ENCODE assay signal across 10 mouse cellular contexts in genomic region chr2:6876547-6876946, GRCm38 (mm10).
DNase-seq lines count a peak whose midpoint lies in the region; ATAC-seq and TF ChIP-seq lines count a peak whose summit lies in the region.
"Had no signal": no experiment of that assay in that cellular context is flagged by ENCODE, and none has a peak within 500 bp of the region (broad histone marks: within the 10 kb centered on the region; RNA-seq: fewer than 3 reads in every experiment).

No protein-coding gene starts in this region.

- no peak for ATAC-seq in hindbrain, embryonic 15.5 days (ENCODE audit: low FRiP score, low read depth)
- ATAC-seq in hindbrain, embryonic 11.5 days (ENCODE audit: low FRiP score), result no peak
- ATAC-seq in forebrain, embryonic 13.5 days, result no peak
- no peak for ATAC-seq in midbrain, embryonic 15.5 days (replicated peaks)
- ATAC-seq in erythroblast, adult 5-6 weeks (replicated peaks; ENCODE audit: low FRiP score, poor library complexity, severe bottlenecking), result no peak

- H3K9me3 ChIP-seq in hindbrain, embryonic 15.5 days, result no peaks in the 10 kb centered on the region
- H3K9me3 ChIP-seq in hindbrain, embryonic 11.5 days (ENCODE audit: control insufficient read depth, low read length), result no peaks in the 10 kb centered on the region
- no peaks in the 10 kb centered on the region; the same call in 1 of the 2 replicates for H3K9me3 ChIP-seq in forebrain, embryonic 13.5 days (replicated peaks)
- H3K9me3 ChIP-seq in midbrain, embryonic 15.5 days, result no peaks in the 10 kb centered on the region

- H3K4me1 ChIP-seq in hindbrain, embryonic 15.5 days (replicated peaks), result peaks cover 42% of the 10 kb centered on the region
- H3K4me1 ChIP-seq in hindbrain, embryonic 11.5 days (replicated peaks; ENCODE audit: control insufficient read depth, insufficient read depth, low read length), result no peaks in the 10 kb centered on the region
- H3K4me1 ChIP-seq in cortical plate, adult 2 months (ENCODE audit: control insufficient read depth, insufficient read depth, low read length), result peaks cover 8% of the 10 kb centered on the region; the same call in 1 of the 2 replicates
- H3K4me1 ChIP-seq in forebrain, embryonic 13.5 days, result peaks cover 58% of the 10 kb centered on the region
- peaks cover 49% of the 10 kb centered on the region for H3K4me1 ChIP-seq in midbrain, embryonic 15.5 days

- no peak for TF ChIP-seq POLR2A in cortical plate, adult 2 months (IDR thresholded peaks at IDR 0.05; ENCODE audit: extremely low read depth, insufficient read depth, low read length)

- H3K36me3 ChIP-seq in hindbrain, embryonic 15.5 days, result no peaks in the 10 kb centered on the region
- H3K36me3 ChIP-seq in hindbrain, embryonic 11.5 days (ENCODE audit: control insufficient read depth, insufficient read depth, low read length), result no peaks in the 10 kb centered on the region
- H3K36me3 ChIP-seq in forebrain, embryonic 13.5 days (ENCODE audit: poor library complexity, severe bottlenecking), result no peaks in the 10 kb centered on the region
- H3K36me3 ChIP-seq in midbrain, embryonic 15.5 days (replicated peaks), result no peaks in the 10 kb centered on the region

- TF ChIP-seq CTCF in cortical plate, adult 2 months (IDR thresholded peaks at IDR 0.05; ENCODE audit: extremely low read depth, insufficient read depth, low read length), result no peak

- H3K27ac ChIP-seq in hindbrain, embryonic 15.5 days (replicated peaks), result peak overlapping the region; percentile 67
- H3K27ac ChIP-seq in hindbrain, embryonic 11.5 days (ENCODE audit: low read depth, low read length), result no peak overlapping the region
- H3K27ac ChIP-seq in cortical plate, adult 2 months (ENCODE audit: insufficient read depth, low read length), result peak overlapping the region; percentile 14; the same call in 1 of the 2 replicates
- peak overlapping the region; percentile 82 for H3K27ac ChIP-seq in forebrain, embryonic 13.5 days
- H3K27ac ChIP-seq in midbrain, embryonic 15.5 days, result peak overlapping the region; percentile 4; the same call in 1 of the 2 replicates

- peak overlapping the region; percentile 27 for H3K4me2 ChIP-seq in hindbrain, embryonic 15.5 days
- no peak overlapping the region for H3K4me2 ChIP-seq in hindbrain, embryonic 11.5 days (replicated peaks; ENCODE audit: low read depth, low read length)
- H3K4me2 ChIP-seq in forebrain, embryonic 13.5 days, result peak overlapping the region; percentile 43
- peak overlapping the region; percentile 10; the same call in 1 of the 2 replicates for H3K4me2 ChIP-seq in midbrain, embryonic 15.5 days

- no peaks in the 10 kb centered on the region for H3K27me3 ChIP-seq in hindbrain, embryonic 15.5 days
- H3K27me3 ChIP-seq in hindbrain, embryonic 11.5 days (ENCODE audit: control insufficient read depth, insufficient read depth, low read length), result no peaks in the 10 kb centered on the region
- no peaks in the 10 kb centered on the region for H3K27me3 ChIP-seq in forebrain, embryonic 13.5 days
- H3K27me3 ChIP-seq in midbrain, embryonic 15.5 days (replicated peaks), result no peaks in the 10 kb centered on the region

- no peak overlapping the region for H3K4me3 ChIP-seq in hindbrain, embryonic 15.5 days
- no peak overlapping the region for H3K4me3 ChIP-seq in hindbrain, embryonic 11.5 days (ENCODE audit: low read depth, low read length)
- H3K4me3 ChIP-seq in cortical plate, adult 2 months (ENCODE audit: insufficient read depth, low read length), result no peak overlapping the region
- no peak overlapping the region for H3K4me3 ChIP-seq in forebrain, embryonic 13.5 days
- H3K4me3 ChIP-seq in midbrain, embryonic 15.5 days, result no peak overlapping the region

- 40% methylated on average over 5 of the region's 5 CpGs for WGBS in hindbrain, embryonic 15.5 days
- 38% methylated on average over 5 of the region's 5 CpGs for WGBS in hindbrain, embryonic 11.5 days
- 24% methylated on average over 5 of the region's 5 CpGs for WGBS in forebrain, embryonic 13.5 days
- WGBS in midbrain, embryonic 15.5 days, result 46% methylated on average over 5 of the region's 5 CpGs

- no peak overlapping the region; the same call in 1 of the 2 replicates for H3K9ac ChIP-seq in hindbrain, embryonic 15.5 days
- no peak overlapping the region for H3K9ac ChIP-seq in hindbrain, embryonic 11.5 days (ENCODE audit: low read depth, low read length)
- peak overlapping the region; percentile 48 for H3K9ac ChIP-seq in forebrain, embryonic 13.5 days
- no peak overlapping the region for H3K9ac ChIP-seq in midbrain, embryonic 15.5 days

- no peak for DNase-seq in hindbrain, embryonic 11.5 days (ENCODE audit: low spot score)
- DNase-seq in spleen, postnatal 14 days (ENCODE audit: low spot score in 2 of 2), result no peak
- DNase-seq: cerebellum, adult 9-11 months; kidney, postnatal 25 days; thymus, postnatal 4 days had no signal
